Mouse (Mus musculus) heart, postnatal 0 days (tissue): ENCODE results near the gene D130052B06Rik.
A peak's percentile ranks its signal among the peaks of the same experiment; 100 is the strongest.

Source experiments
- CTCF ChIP-seq: IDR thresholded peaks from 2 replicates; pipeline ENCODE4 v1.5.1; 2016; ENCODE audit warnings: antibody characterized with exemption, control low read depth, low read depth
- EP300 ChIP-seq: IDR thresholded peaks from 2 replicates; pipeline ENCODE4 v1.6.1; 2016; ENCODE audit warnings: antibody characterized with exemption, low read depth

GRCm38 (mm10) chr11:33614218-33614617 is 15.1 kb downstream of the D130052B06Rik start:
- TF ChIP-seq CTCF: peak; percentile 93
- no peak for TF ChIP-seq EP300
